Mouse (Mus musculus): ENCODE measurements around the gene Baz1b.

GRCm38 (mm10) chr5:135180796-135181195 lies 6.3 kb upstream of the Baz1b start:
- TF ChIP-seq EP300 (IDR thresholded peaks at IDR 0.05; ENCODE audit: low read depth) (no peak), CTCF (IDR thresholded peaks at IDR 0.05; ENCODE audit: low read depth) (no peak)
